Mouse (Mus musculus) limb, embryonic 14.5 days (tissue): ENCODE measurements around the gene Dpy30. TPM values are rescaled to one million over a fixed set of nuclear protein-coding genes. Genes with fewer than 3 reads are reported as not detected.
"Not testable (repeated sequence)": the region's sequence is repeated elsewhere in the genome, so short reads cannot be mapped to it uniquely, and the experiment has no call there.

Source experiments
- ATAC-seq: fragments of 200-750 bp; cut with Nextera tagmentation; 2 replicates; pipeline ENCODE4 v1.8.0; 2017; ENCODE audit warnings: low read depth, moderate number of reproducible peaks, moderate TSS enrichment; ENCODE audit not compliant: low FRiP score
- DNase-seq: peaks from one replicate; pipeline ENCODE4 v3.0.0-alpha.2; 2015; ENCODE audit warnings: low spot score
- H3K27ac ChIP-seq: fragments of 300-500 bp; sonication (generic); replicated peaks from 2 replicates; pipeline ENCODE4 v1.5.1; 2014; ENCODE audit warnings: low read depth, mild to moderate bottlenecking, low read length, moderate library complexity, mixed read lengths
- H3K27me3 ChIP-seq: fragments of 300-500 bp; sonication (generic); 2 replicates; pipeline ENCODE4 v1.6.1; 2014; ENCODE audit warnings: low read length, mixed read lengths; ENCODE audit not compliant: control insufficient read depth, insufficient read depth
- H3K36me3 ChIP-seq: fragments of 300-500 bp; sonication (generic); 2 replicates; pipeline ENCODE4 v1.6.1; 2014; ENCODE audit warnings: mild to moderate bottlenecking, low read length, moderate library complexity, mixed read lengths; ENCODE audit not compliant: control insufficient read depth, insufficient read depth
- H3K4me1 ChIP-seq: fragments of 300-500 bp; sonication (generic); 2 replicates; pipeline ENCODE4 v1.6.1; 2014; ENCODE audit warnings: antibody characterized with exemption, low read length, mixed read lengths; ENCODE audit not compliant: control insufficient read depth, insufficient read depth
- H3K4me2 ChIP-seq: fragments of 300-500 bp; sonication (generic); replicated peaks from 2 replicates; pipeline ENCODE4 v1.6.1; 2014; ENCODE audit warnings: low read depth, mild to moderate bottlenecking, low read length, moderate library complexity; ENCODE audit not compliant: severe bottlenecking
- H3K4me3 ChIP-seq: fragments of 300-500 bp; sonication (generic); replicated peaks from 2 replicates; pipeline ENCODE4 v1.5.1; 2014; ENCODE audit warnings: low read length
- H3K9ac ChIP-seq: fragments of 300-500 bp; sonication (generic); 2 replicates; pipeline ENCODE4 v1.6.1; 2014; ENCODE audit warnings: mild to moderate bottlenecking, low read depth, low read length, moderate library complexity; ENCODE audit not compliant: severe bottlenecking
- H3K9me3 ChIP-seq: fragments of 300-500 bp; sonication (generic); 2 replicates; pipeline ENCODE4 v1.6.1; 2016; ENCODE audit warnings: low read length; ENCODE audit not compliant: control insufficient read depth
- POLR2A ChIP-seq: fragments of 200-500 bp; IDR thresholded peaks from 2 replicates; pipeline ENCODE4 v1.8.0; 2012; ENCODE audit warnings: inconsistent platforms, mild to moderate bottlenecking, moderate library complexity, borderline replicate concordance; ENCODE audit not compliant: insufficient read depth, insufficient read length; ENCODE audit errors: extremely low read depth
- WGBS: fragments of 180-500 bp; shearing (Covaris S2); extraction: QIAGEN DNeasy Blood & Tissue Kit; methylation state at CpG from one replicate; pipeline ENCODE4 v1.1.7; 2014; 5-methylcytosine and 5-hydroxymethylcytosine counted together
- polyA plus RNA-seq, 2 experiments: library from polyadenylated mRNA; depleted of rRNA in 1 of 2; stranded (reverse) in 1 of 2; unstranded in 1 of 2; fragments of >200 nt; fragmentation: Nextera tagmentation in 1 of 2; extraction: Ambion mirVana in 1 of 2; gene quantifications; 2 replicates each; pipeline versions ENCODE4 v1.2.1 to v1.2.3; 2012 to 2014

Gene Dpy30
- polyA plus RNA-seq, 2 experiments = 130 to 184 TPM

GRCm38 (mm10) chr17:74331049-74331676 lies 7.4 kb upstream of the Dpy30 start:
- no peak for TF ChIP-seq POLR2A
- Histone ChIP-seq H3K9me3 (no peaks in the 10 kb centered on the region), H3K4me2 (no peak overlapping the region), H3K4me3 (no peak overlapping the region), H3K9ac (no peak overlapping the region), H3K4me1 (no peaks in the 10 kb centered on the region), H3K36me3 (no peaks in the 10 kb centered on the region), H3K27me3 (no peaks in the 10 kb centered on the region), H3K27ac (no peak overlapping the region)
- ATAC-seq (no peak), DNase-seq (no peak)
- 76% methylated on average over 9 of the region's 9 CpGs for WGBS

GRCm38 (mm10) chr17:74328146-74328545 lies 4.4 kb upstream of the Dpy30 start:
- ATAC-seq, H3K36me3 ChIP-seq, H3K9me3 ChIP-seq, H3K4me3 ChIP-seq, H3K4me2 ChIP-seq, H3K27me3 ChIP-seq, H3K27ac ChIP-seq, H3K4me1 ChIP-seq, H3K9ac ChIP-seq: not testable (repeated sequence)
- DNase-seq = peak; percentile 19
- 46% methylated on average over 2 of the region's 2 CpGs for WGBS

GRCm38 (mm10) chr17:74327195-74327594 lies 3.5 kb upstream of the Dpy30 start:
- H3K4me2 ChIP-seq, DNase-seq, H3K36me3 ChIP-seq, H3K27me3 ChIP-seq, H3K9ac ChIP-seq, H3K27ac ChIP-seq, H3K4me1 ChIP-seq, H3K9me3 ChIP-seq, H3K4me3 ChIP-seq, ATAC-seq: not testable (repeated sequence)
- 85% methylated on average over 7 of the region's 7 CpGs for WGBS

- WGBS = 45% methylated on average over 5 of the region's 5 CpGs
- no peak overlapping the region for H3K27ac ChIP-seq
- no peaks in the 10 kb centered on the region for H3K27me3 ChIP-seq
- DNase-seq (no peak), ATAC-seq (no peak)
- H3K4me2 ChIP-seq = no peak overlapping the region
- H3K9ac ChIP-seq = no peak overlapping the region
- TF ChIP-seq POLR2A = no peak
- no peak overlapping the region for H3K4me3 ChIP-seq
- H3K4me1 ChIP-seq = no peaks in the 10 kb centered on the region
- H3K36me3 ChIP-seq = no peaks in the 10 kb centered on the region
- no peaks in the 10 kb centered on the region for H3K9me3 ChIP-seq
Measured at GRCm38 (mm10) chr17:74322400-74323054, 1.2 kb downstream of the Dpy30 start.

- H3K4me3 ChIP-seq = no peak overlapping the region
- DNase-seq = no peak
- no peak overlapping the region for H3K4me2 ChIP-seq
- no peak overlapping the region for H3K27ac ChIP-seq
- no peak for TF ChIP-seq POLR2A
- no peaks in the 10 kb centered on the region for H3K27me3 ChIP-seq
- WGBS = 90% methylated on average over 6 of the region's 6 CpGs
- ATAC-seq = no peak
- H3K36me3 ChIP-seq = peaks cover 7% of the 10 kb centered on the region
- no peaks in the 10 kb centered on the region for H3K9me3 ChIP-seq
- no peak overlapping the region for H3K9ac ChIP-seq
- peaks cover 13% of the 10 kb centered on the region for H3K4me1 ChIP-seq
Measured at GRCm38 (mm10) chr17:74318721-74319120, 5.0 kb downstream of the Dpy30 start.
